Mouse (Mus musculus) c-Kit-negative CD71-positive TER-119-positive erythroid progenitor cells, embryonic 14.5 days (primary cell): ENCODE results near the gene Wdhd1.

ENCODE experiments used
- DNase-seq: peaks from one replicate; pipeline ENCODE4 v3.0.0-alpha.2; 2013; ENCODE audit warnings: low read depth, low spot score

Gene Wdhd1

DNA sequence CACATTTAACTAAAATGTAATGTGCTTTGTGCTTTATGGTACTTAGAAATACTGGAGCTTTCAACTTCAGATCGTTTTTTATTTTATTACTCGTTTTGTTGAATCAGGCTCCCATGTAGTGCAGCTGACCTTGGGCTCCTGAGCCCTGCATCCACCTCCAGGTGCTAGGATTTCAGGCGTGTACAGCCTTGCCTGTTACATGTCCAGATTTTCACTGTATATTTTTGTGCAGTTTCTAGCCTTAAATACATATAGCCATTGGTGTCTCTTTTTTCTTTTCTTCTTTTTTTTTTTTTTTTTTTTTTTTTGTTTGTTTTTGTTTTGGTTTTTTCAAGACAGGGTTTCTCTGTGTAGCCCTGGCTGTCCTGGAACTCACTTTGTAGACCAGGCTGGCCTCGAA is 4.9 kb upstream of the Wdhd1 start:
- DNase-seq: no peak

- no peak for DNase-seq
These were observed 2.4 kb upstream of the Wdhd1 start for GRCm38 (mm10) chr14:47279058-47279457.

GRCm38 (mm10) chr14:47276036-47276603 is 537 bp downstream of the Wdhd1 start:
- no peak for DNase-seq

GRCm38 (mm10) chr14:47275417-47275816 is 1.2 kb downstream of the Wdhd1 start:
- DNase-seq: peak; percentile 36

GRCm38 (mm10) chr14:47273751-47274150 is 2.9 kb downstream of the Wdhd1 start:
- DNase-seq: no peak

DNA sequence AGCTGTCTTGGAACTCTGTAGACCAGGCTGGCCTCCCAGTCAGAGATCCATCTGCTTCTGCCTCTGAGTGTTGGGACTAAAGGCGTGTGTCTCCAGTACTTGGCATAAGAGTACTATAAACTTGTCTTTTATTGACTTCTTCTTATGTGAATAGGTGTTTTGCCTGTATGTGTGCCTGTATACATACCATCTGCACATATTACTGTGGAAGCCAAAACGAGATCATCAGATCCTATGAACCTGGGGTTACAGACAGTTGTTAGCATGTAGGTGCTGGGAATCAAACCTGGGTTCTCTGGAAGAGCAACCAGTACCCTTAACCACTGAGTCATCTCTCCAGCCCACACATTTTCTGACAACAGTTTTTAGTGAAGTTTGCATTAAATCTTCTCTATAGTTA is 7.0 kb downstream of the Wdhd1 start:
- DNase-seq: no peak

- DNase-seq: no peak
These were observed 7.6 kb downstream of the Wdhd1 start for GRCm38 (mm10) chr14:47269056-47269455.

GRCm38 (mm10) chr14:47265829-47266228 is 10.8 kb downstream of the Wdhd1 start:
- no peak for DNase-seq

- no peak for DNase-seq
These were observed 11.8 kb downstream of the Wdhd1 start for GRCm38 (mm10) chr14:47264866-47265265.

- DNase-seq: no peak
These were observed 26.8 kb downstream of the Wdhd1 start for GRCm38 (mm10) chr14:47249839-47250238.

GRCm38 (mm10) chr14:47242753-47243152 is 33.9 kb downstream of the Wdhd1 start:
- no peak for DNase-seq

- no peak for DNase-seq
These were observed 35.6 kb downstream of the Wdhd1 start for GRCm38 (mm10) chr14:47241046-47241445.

- peak; percentile 76 for DNase-seq
These were observed 36.1 kb downstream of the Wdhd1 start for GRCm38 (mm10) chr14:47240600-47240999.

- DNase-seq: no peak
These were observed 39.4 kb downstream of the Wdhd1 start for GRCm38 (mm10) chr14:47237286-47237685.

DNA sequence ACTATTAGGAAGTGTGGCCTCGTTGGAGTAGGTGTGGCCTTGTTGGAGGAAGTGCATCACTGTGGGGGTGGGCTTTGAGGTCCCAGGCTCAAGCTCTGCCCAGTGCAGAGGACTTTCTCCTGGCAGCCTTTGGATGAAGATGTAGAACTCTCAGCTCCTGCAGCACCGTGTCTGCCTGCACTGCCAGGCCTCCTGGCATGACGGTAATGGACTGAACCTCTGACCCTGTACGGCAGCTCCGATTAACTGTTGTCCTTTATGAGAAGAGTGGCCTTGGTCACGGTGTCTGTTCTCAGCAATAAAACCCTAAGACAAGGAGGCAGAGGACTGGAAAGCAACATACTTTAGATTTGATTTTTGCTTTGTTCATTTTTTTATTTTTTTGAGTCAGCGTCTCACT is 40.2 kb downstream of the Wdhd1 start:
- DNase-seq: no peak

GRCm38 (mm10) chr14:47234526-47235250 is 42.0 kb downstream of the Wdhd1 start:
- DNase-seq: no peak

DNA sequence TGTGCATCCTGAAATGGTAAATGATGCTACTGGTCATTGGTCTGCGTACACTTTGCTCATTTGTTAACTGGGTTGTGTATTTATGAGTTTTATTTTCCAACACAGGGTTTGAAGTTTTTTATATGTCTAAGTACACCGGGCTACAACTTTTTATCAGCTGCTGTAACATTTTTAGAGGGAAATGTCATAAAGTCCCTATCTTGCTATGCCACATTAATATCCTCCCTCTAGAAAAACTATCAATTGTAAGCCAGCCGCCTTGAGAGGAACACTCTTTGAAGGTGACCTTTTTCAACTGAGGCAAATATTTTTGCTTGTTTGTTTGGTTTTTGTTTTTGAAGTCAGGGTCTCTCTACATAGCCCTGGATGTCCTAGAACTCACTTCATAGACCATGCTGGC is 42.6 kb downstream of the Wdhd1 start:
- DNase-seq: no peak

DNA sequence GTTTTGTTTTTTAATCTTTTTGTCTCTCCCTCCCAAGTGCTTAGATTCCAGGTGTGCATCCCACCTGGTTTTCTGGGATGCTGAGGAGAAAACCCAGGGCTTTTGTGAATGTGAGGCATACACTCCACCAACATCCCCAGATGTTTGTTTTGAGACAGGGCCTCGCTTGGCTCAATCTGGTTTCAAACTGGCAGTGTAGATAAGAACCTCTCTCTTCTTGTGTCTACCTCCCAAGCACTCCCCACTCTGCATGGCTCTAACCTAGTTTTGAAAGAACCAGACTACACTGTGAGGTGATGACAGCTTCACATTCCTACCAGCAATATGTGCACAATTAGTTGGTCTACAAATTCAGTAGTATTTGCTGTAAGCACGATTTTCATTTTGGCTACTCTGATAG is 43.1 kb downstream of the Wdhd1 start:
- DNase-seq: peak; percentile 51

DNA sequence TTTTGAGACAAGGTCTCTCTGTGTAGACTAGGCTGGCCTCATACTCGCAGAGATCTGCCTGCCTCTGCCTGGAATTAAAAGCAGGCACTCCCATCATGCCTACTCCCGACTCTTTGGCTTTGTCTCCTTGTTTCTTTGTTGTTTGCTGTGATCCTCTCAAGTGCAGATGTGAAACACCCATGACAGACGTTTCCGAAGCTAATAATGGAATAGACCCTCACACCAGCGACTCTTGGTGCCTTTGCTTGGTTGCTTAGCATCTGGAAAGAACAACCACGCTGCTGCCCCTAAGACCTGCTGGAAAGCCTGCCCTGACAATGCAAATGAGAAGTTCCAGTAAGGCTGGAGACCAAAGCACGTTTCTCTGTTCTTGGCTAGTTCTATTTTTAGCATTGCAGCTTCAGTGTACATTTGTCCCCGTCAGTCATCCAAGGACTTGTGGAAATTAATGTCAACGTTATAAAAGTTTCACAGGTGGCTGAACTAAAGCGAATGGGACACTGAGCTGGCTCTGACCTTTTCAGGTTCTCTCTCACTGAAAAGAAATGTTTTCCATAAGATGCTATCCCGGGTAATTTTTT is 46.8 kb downstream of the Wdhd1 start:
- no peak for DNase-seq

GRCm38 (mm10) chr14:47225931-47226330 is 50.7 kb downstream of the Wdhd1 start:
- DNase-seq: no peak

DNA sequence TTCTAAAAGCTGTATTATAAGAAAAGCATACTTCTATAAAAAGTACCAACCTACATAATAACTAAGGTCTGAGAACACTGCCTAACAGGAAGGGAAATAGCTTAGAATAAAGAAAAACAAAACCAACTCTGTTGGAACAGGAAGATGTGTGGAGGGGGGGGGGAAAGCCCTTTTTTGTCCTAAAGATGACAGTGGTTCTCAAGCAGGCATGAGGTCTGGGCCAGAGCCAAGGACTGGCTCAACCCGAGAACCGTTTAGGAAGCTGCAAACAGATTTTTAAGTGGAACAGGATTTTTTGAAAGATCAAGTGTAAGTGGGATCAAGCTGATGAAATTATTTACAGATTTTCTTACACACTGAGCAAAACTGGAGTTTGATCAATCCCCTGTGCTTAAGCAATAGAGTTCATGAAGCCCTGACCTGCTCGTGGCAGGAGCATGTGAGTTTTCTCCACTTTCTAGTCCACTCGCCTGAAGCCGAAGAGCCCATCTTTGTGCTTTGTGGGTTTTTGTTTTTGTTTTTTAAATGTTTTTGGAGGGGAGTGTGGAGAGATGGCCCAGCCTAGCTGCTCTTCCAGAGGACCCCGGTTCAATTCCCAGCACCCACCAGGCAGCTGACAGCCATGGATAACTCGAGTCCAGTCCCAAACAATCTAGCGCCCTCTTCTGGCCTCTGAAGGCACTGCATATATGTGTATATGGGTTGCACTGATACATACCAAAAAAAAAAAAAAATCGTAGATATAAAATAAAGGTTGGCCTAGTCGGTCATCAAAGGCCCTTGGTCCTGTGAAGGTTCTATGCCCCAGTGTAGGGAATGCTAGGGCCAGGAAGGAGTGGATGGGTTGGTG is 52.0 kb downstream of the Wdhd1 start:
- DNase-seq: no peak
